Mouse (Mus musculus) erythroblast, adult 5-6 weeks (primary cell): ENCODE measurements around the gene 1700015F17Rik. TPM values are rescaled to one million over a fixed set of nuclear protein-coding genes. Genes with fewer than 3 reads are reported as not detected.

Source experiments
- ATAC-seq: replicated peaks from 2 replicates; pipeline ENCODE4 v1.8.0; 2016; ENCODE audit warnings: moderate number of reproducible peaks, mild to moderate bottlenecking, moderate TSS enrichment, inconsistent platforms; ENCODE audit not compliant: poor library complexity, low FRiP score, severe bottlenecking
- total RNA-seq, 2 experiments: library from RNA; stranded (forward) in 1 of 2; stranded (reverse) in 1 of 2; fragments of 150-400 nt in 1 of 2; fragments of 200-764, 138-1000 nt in 1 of 2; gene quantifications; 2 replicates each; pipeline versions ENCODE4 v1.2.3 to v1.2.4; 2015 to 2017; ENCODE audit warnings: low replicate concordance in 2 of 2

1700015F17Rik gene
- total RNA-seq, 2 experiments from 2014 or later: not detected

GRCm38 (mm10) chr5:5431746-5432438 lies 47.1 kb downstream of the 1700015F17Rik start:
- no peak for ATAC-seq

- no peak for ATAC-seq
Measured at GRCm38 (mm10) chr5:5423723-5424171, 55.2 kb downstream of the 1700015F17Rik start.

GRCm38 (mm10) chr5:5423081-5423480 lies 55.9 kb downstream of the 1700015F17Rik start:
- no peak for ATAC-seq

- no peak for ATAC-seq
Measured at GRCm38 (mm10) chr5:5421439-5421838, 57.5 kb downstream of the 1700015F17Rik start.

GRCm38 (mm10) chr5:5419992-5420455 lies 58.9 kb downstream of the 1700015F17Rik start, which contains the start of gene Cdk14:
Gene Cdk14 (minus strand): TSS chr5:5420312.
- no peak for ATAC-seq

- ATAC-seq: no peak
Measured at GRCm38 (mm10) chr5:5419253-5419652, 59.7 kb downstream of the 1700015F17Rik start.

- ATAC-seq: no peak
Measured at GRCm38 (mm10) chr5:5414835-5415234, 64.1 kb downstream of the 1700015F17Rik start.

- ATAC-seq: no peak
Measured at GRCm38 (mm10) chr5:5411886-5412285, 67.1 kb downstream of the 1700015F17Rik start.

GRCm38 (mm10) chr5:5401986-5402385 lies 77.0 kb downstream of the 1700015F17Rik start:
- no peak for ATAC-seq

- no peak for ATAC-seq
Measured at GRCm38 (mm10) chr5:5392786-5393185, 86.2 kb downstream of the 1700015F17Rik start.

Other genes starting within 250 kb of the 1700015F17Rik start
- gene Cdk14, start 58.8 kb downstream of the 1700015F17Rik start, total RNA-seq (2015; ENCODE audit: low replicate concordance): 0.63 TPM in 1 of 2 replicates, not detected in the other
- 0.56 and 0.60 TPM in 2 replicates for gene Cdk14, start 58.8 kb downstream of the 1700015F17Rik start, total RNA-seq (2017; ENCODE audit: low replicate concordance)
- gene Cldn12, start 35.8 kb upstream of the 1700015F17Rik start, total RNA-seq (2015; ENCODE audit: low replicate concordance): 0.42 TPM in 1 of 2 replicates, not detected in the other
- 0.98 and 1.2 TPM in 2 replicates for gene Cldn12, start 35.8 kb upstream of the 1700015F17Rik start, total RNA-seq (2017; ENCODE audit: low replicate concordance)
- 2.7 and 10.6 TPM in 2 replicates for gene Gtpbp10, start 80.4 kb upstream of the 1700015F17Rik start, total RNA-seq (2015; ENCODE audit: low replicate concordance)
- 3.8 and 5.0 TPM in 2 replicates for gene Gtpbp10, start 80.4 kb upstream of the 1700015F17Rik start, total RNA-seq (2017; ENCODE audit: low replicate concordance)
- gene Gm8773, start 94.7 kb upstream of the 1700015F17Rik start, total RNA-seq (2015; ENCODE audit: low replicate concordance): not detected in 2 replicates
- not detected in 2 replicates for gene Gm8773, start 94.7 kb upstream of the 1700015F17Rik start, total RNA-seq (2017; ENCODE audit: low replicate concordance)
- gene Cfap69, start 185.1 kb upstream of the 1700015F17Rik start, total RNA-seq (2015; ENCODE audit: low replicate concordance): not detected in 2 replicates
- 4.6 TPM in 1 of 2 replicates, not detected in the other for gene Cfap69, start 185.1 kb upstream of the 1700015F17Rik start, total RNA-seq (2017; ENCODE audit: low replicate concordance)
- gene Steap2, start 215.4 kb upstream of the 1700015F17Rik start, total RNA-seq (2015; ENCODE audit: low replicate concordance): not detected in 2 replicates
- gene Steap2, start 215.4 kb upstream of the 1700015F17Rik start, total RNA-seq (2017; ENCODE audit: low replicate concordance): not detected in 2 replicates